ENCODE assay signal across 23 mouse cellular contexts in the genomic region with DNA sequence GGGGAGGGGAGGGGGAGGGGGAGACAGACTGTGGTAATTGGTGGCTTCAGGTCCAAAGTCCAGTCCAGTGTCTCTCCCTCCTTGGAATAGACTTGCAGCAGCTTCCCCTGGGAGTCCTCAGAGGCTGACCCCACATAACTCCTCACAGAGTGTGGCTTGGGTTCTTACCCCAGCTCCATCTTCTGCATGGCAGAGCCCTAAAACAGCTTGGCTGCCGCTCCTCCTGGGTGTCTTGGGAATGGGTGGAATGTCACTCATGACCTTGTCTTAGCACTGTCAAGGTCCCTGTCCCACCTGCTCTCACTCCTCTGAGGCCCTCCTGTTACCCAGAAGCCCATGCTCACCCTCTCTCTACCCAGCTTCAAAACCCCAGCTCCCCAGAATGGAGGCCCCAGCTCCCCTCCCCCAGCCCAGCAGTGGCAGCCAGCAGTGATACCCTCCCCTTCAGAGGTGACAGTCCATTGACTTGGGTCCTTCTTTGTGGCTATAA.
A peak's percentile ranks its signal among the peaks of the same experiment; 100 is the strongest.
DNase-seq lines count a peak whose midpoint lies in the region; ATAC-seq lines count a peak whose summit lies in the region.
"Had no signal": no experiment of that assay in that cellular context is flagged by ENCODE, and none has a peak within 500 bp of the region (broad histone marks: within the 10 kb centered on the region; RNA-seq: fewer than 3 reads in every experiment).

No protein-coding gene starts in this region.

- DNase-seq in forebrain, embryonic 14.5 days (ENCODE audit: low spot score), result no peak
- DNase-seq in kidney, adult 8-10 months, result no peak
- DNase-seq in spleen, postnatal 14 days (ENCODE audit: low spot score in 2 of 2), result no peak
- DNase-seq: adrenal gland, postnatal 25 days; gastrocnemius, postnatal 10 days; heart, adult 11 months; heart, postnatal 14 days; kidney, postnatal 10 days; lung, adult 2 months; thymus, postnatal 36 days had no signal

- H3K9me3 ChIP-seq in forebrain, embryonic 12.5 days, result no peaks in the 10 kb centered on the region
- H3K9me3 ChIP-seq in forebrain, embryonic 14.5 days (replicated peaks; ENCODE audit: control insufficient read depth, low read length), result no peaks in the 10 kb centered on the region
- no peaks in the 10 kb centered on the region for H3K9me3 ChIP-seq in kidney, embryonic 15.5 days (replicated peaks)
- no peaks in the 10 kb centered on the region for H3K9me3 ChIP-seq in neural tube, embryonic 12.5 days
- H3K9me3 ChIP-seq in neural tube, embryonic 15.5 days (replicated peaks), result no peaks in the 10 kb centered on the region
- H3K9me3 ChIP-seq: embryonic facial prominence, embryonic 12.5 days; G1E; heart, embryonic 12.5 days; liver, embryonic 12.5 days; megakaryocyte, embryonic 14.5 days had no signal

- 30% methylated on average over 1 of the region's 1 CpGs for WGBS in forebrain, embryonic 12.5 days
- WGBS in forebrain, embryonic 14.5 days, result 67% methylated on average over 1 of the region's 1 CpGs
- 21% methylated on average over 1 of the region's 1 CpGs for WGBS in kidney, embryonic 15.5 days
- 24% methylated on average over 1 of the region's 1 CpGs for WGBS in neural tube, embryonic 12.5 days
- WGBS in neural tube, embryonic 15.5 days, result 26% methylated on average over 1 of the region's 1 CpGs

- ATAC-seq in forebrain, embryonic 12.5 days (ENCODE audit: low FRiP score), result peak; percentile 55
- ATAC-seq in forebrain, embryonic 14.5 days, result no peak; the same call in 1 of the 2 replicates
- ATAC-seq in kidney, embryonic 15.5 days (replicated peaks; ENCODE audit: low FRiP score), result 0 out of 2 replicates have a peak, but pooled peaks have one; percentile 50
- peak; percentile 37; the same call in 1 of the 2 replicates for ATAC-seq in neural tube, embryonic 12.5 days (ENCODE audit: low FRiP score, low read depth)
- no peak for ATAC-seq in neural tube, embryonic 15.5 days (ENCODE audit: low FRiP score)
- no peak for ATAC-seq in monocyte, adult 5-6 weeks (replicated peaks; ENCODE audit: insufficient number of reproducible peaks, low FRiP score, low TSS enrichment, poor library complexity, severe bottlenecking)
- ATAC-seq: liver, embryonic 12.5 days had no signal

- 0 out of 2 replicates have a peak, but pooled peaks cover 4% of the 10 kb centered on the region for H3K27me3 ChIP-seq in forebrain, embryonic 12.5 days
- H3K27me3 ChIP-seq in forebrain, embryonic 14.5 days (replicated peaks; ENCODE audit: control insufficient read depth, insufficient read depth, low read length), result no peaks in the 10 kb centered on the region
- no peaks in the 10 kb centered on the region for H3K27me3 ChIP-seq in kidney, embryonic 15.5 days
- no peaks in the 10 kb centered on the region for H3K27me3 ChIP-seq in neural tube, embryonic 12.5 days (replicated peaks)
- 0 out of 2 replicates have a peak, but pooled peaks cover 5% of the 10 kb centered on the region for H3K27me3 ChIP-seq in neural tube, embryonic 15.5 days (replicated peaks)
- H3K27me3 ChIP-seq: liver, embryonic 12.5 days had no signal

- H3K4me3 ChIP-seq in forebrain, embryonic 12.5 days (replicated peaks), result no peak overlapping the region
- no peak overlapping the region for H3K4me3 ChIP-seq in forebrain, embryonic 14.5 days (ENCODE audit: low read depth, low read length)
- no peak overlapping the region for H3K4me3 ChIP-seq in kidney, embryonic 15.5 days (replicated peaks)
- H3K4me3 ChIP-seq in neural tube, embryonic 12.5 days, result no peak overlapping the region
- no peak overlapping the region for H3K4me3 ChIP-seq in neural tube, embryonic 15.5 days (replicated peaks)
- H3K4me3 ChIP-seq: embryonic facial prominence, embryonic 12.5 days; erythroblast, embryonic 14.5 days; heart, embryonic 12.5 days; layer of hippocampus, adult 2 months; left cerebral cortex, adult 2 months; liver, embryonic 12.5 days; megakaryocyte, embryonic 14.5 days had no signal

- peaks cover 32% of the 10 kb centered on the region for H3K4me1 ChIP-seq in forebrain, embryonic 12.5 days
- peaks cover 13% of the 10 kb centered on the region for H3K4me1 ChIP-seq in forebrain, embryonic 14.5 days (ENCODE audit: control insufficient read depth, insufficient read depth, low read length)
- peaks cover 17% of the 10 kb centered on the region for H3K4me1 ChIP-seq in kidney, embryonic 15.5 days
- peaks cover 21% of the 10 kb centered on the region for H3K4me1 ChIP-seq in neural tube, embryonic 12.5 days
- H3K4me1 ChIP-seq in neural tube, embryonic 15.5 days, result peaks cover 9% of the 10 kb centered on the region
- H3K4me1 ChIP-seq: embryonic facial prominence, embryonic 12.5 days; heart, embryonic 12.5 days; megakaryocyte, embryonic 14.5 days had no signal

- no peaks in the 10 kb centered on the region for H3K36me3 ChIP-seq in forebrain, embryonic 12.5 days (replicated peaks)
- H3K36me3 ChIP-seq in forebrain, embryonic 14.5 days (ENCODE audit: control insufficient read depth, insufficient read depth, low read length), result no peaks in the 10 kb centered on the region
- H3K36me3 ChIP-seq in kidney, embryonic 15.5 days, result no peaks in the 10 kb centered on the region
- H3K36me3 ChIP-seq in neural tube, embryonic 12.5 days, result no peaks in the 10 kb centered on the region
- no peaks in the 10 kb centered on the region for H3K36me3 ChIP-seq in neural tube, embryonic 15.5 days
- H3K36me3 ChIP-seq: embryonic facial prominence, embryonic 12.5 days; G1E; heart, embryonic 12.5 days; liver, embryonic 12.5 days had no signal

- H3K9ac ChIP-seq in forebrain, embryonic 12.5 days, result no peak overlapping the region
- no peak overlapping the region for H3K9ac ChIP-seq in forebrain, embryonic 14.5 days (ENCODE audit: low read length)
- H3K9ac ChIP-seq in kidney, embryonic 15.5 days, result no peak overlapping the region
- no peak overlapping the region for H3K9ac ChIP-seq in neural tube, embryonic 12.5 days
- no peak overlapping the region for H3K9ac ChIP-seq in neural tube, embryonic 15.5 days (replicated peaks)
- H3K9ac ChIP-seq: embryonic facial prominence, embryonic 12.5 days; heart, embryonic 12.5 days; liver, embryonic 12.5 days had no signal

- no peak overlapping the region for H3K4me2 ChIP-seq in forebrain, embryonic 12.5 days
- H3K4me2 ChIP-seq in forebrain, embryonic 14.5 days (ENCODE audit: low read length), result no peak overlapping the region
- no peak overlapping the region for H3K4me2 ChIP-seq in kidney, embryonic 15.5 days
- no peak overlapping the region for H3K4me2 ChIP-seq in neural tube, embryonic 12.5 days (replicated peaks)
- no peak overlapping the region for H3K4me2 ChIP-seq in neural tube, embryonic 15.5 days
- H3K4me2 ChIP-seq: embryonic facial prominence, embryonic 12.5 days; heart, embryonic 12.5 days; liver, embryonic 12.5 days had no signal

- H3K27ac ChIP-seq in forebrain, embryonic 12.5 days, result peak overlapping the region; percentile 33
- H3K27ac ChIP-seq in forebrain, embryonic 14.5 days (ENCODE audit: low read depth, low read length), result no peak overlapping the region
- 0 out of 2 replicates have a peak overlapping the region, but pooled peaks have one; percentile 32 for H3K27ac ChIP-seq in kidney, embryonic 15.5 days
- H3K27ac ChIP-seq in neural tube, embryonic 12.5 days, result no peak overlapping the region
- no peak overlapping the region for H3K27ac ChIP-seq in neural tube, embryonic 15.5 days (replicated peaks)
- H3K27ac ChIP-seq: embryonic facial prominence, embryonic 12.5 days; layer of hippocampus, adult 2 months; left cerebral cortex, adult 2 months; liver, embryonic 12.5 days had no signal

Comparison
In these comparisons a context has a peak if more than half of its experiments do, and no peak if none do; other contexts are left out.
1. ATAC-seq: peak in forebrain, embryonic 12.5 days (single experiment), kidney, embryonic 15.5 days (single experiment) and neural tube, embryonic 12.5 days (single experiment); none in forebrain, embryonic 14.5 days (single experiment), neural tube, embryonic 15.5 days (single experiment) and monocyte, adult 5-6 weeks (single experiment).
2. H3K27ac ChIP-seq: peak in forebrain, embryonic 12.5 days (single experiment) and kidney, embryonic 15.5 days (single experiment); none in forebrain, embryonic 14.5 days (single experiment), neural tube, embryonic 12.5 days (single experiment) and neural tube, embryonic 15.5 days (single experiment).